Mouse (Mus musculus) T-helper 1 cell (primary cell): ENCODE data around the gene Mknk2.

ENCODE experiments used
- in situ Hi-C: fragments of 300-600 bp; cut with MboI, MseI; formaldehyde crosslinking; loops from one replicate; pipeline ENCODE4 v1.15.1; 2025; ENCODE audit warnings: high pct_unique_total_duplicates

Mknk2 gene

GRCm38 (mm10) chr10:80692249-80693165, 14.6 kb upstream of the Mknk2 start:
- in situ Hi-C loops, result no loop called here

- in situ Hi-C loops, result no loop called here
Observed at GRCm38 (mm10) chr10:80687850-80688249, 9.9 kb upstream of the Mknk2 start.

GRCm38 (mm10) chr10:80686617-80687016, 8.7 kb upstream of the Mknk2 start:
- in situ Hi-C loops, result no loop called here

GRCm38 (mm10) chr10:80684984-80685383, 7.1 kb upstream of the Mknk2 start:
- in situ Hi-C loops, result no loop called here

- in situ Hi-C loops, result no loop called here
Observed at GRCm38 (mm10) chr10:80684214-80684613, 6.3 kb upstream of the Mknk2 start.

- in situ Hi-C loops, result no loop called here
Observed at GRCm38 (mm10) chr10:80683647-80684046, 5.7 kb upstream of the Mknk2 start.

GRCm38 (mm10) chr10:80682003-80682402, 4.1 kb upstream of the Mknk2 start:
- in situ Hi-C loops, result no loop called here

GRCm38 (mm10) chr10:80680260-80680696, 2.4 kb upstream of the Mknk2 start:
- in situ Hi-C loops, result no loop called here

GRCm38 (mm10) chr10:80679556-80680259, 1.8 kb upstream of the Mknk2 start:
- in situ Hi-C loops, result loop anchor here (5.0 kb wide), 1 partner anchor 102 kb away; the partner anchor contains the start of gene Klf16

GRCm38 (mm10) chr10:80678601-80679377, 877 bp upstream of the Mknk2 start:
- in situ Hi-C loops, result loop anchor here (5.0 kb wide), 1 partner anchor 101 kb away; the partner anchor contains the start of gene Klf16

GRCm38 (mm10) chr10:80677128-80677875, 610 bp downstream of the Mknk2 start:
- in situ Hi-C loops, result loop anchor here (5.0 kb wide), 1 partner anchor 100 kb away; the partner anchor contains the start of gene Klf16

GRCm38 (mm10) chr10:80676198-80676928, 1.5 kb downstream of the Mknk2 start:
- in situ Hi-C loops, result loop anchor here (5.0 kb wide), 1 partner anchor 99 kb away; the partner anchor contains the start of gene Klf16

- in situ Hi-C loops, result loop anchor here (5.0 kb wide), 1 partner anchor 98 kb away; the partner anchor contains the start of gene Klf16
Observed at GRCm38 (mm10) chr10:80675405-80676197, 2.3 kb downstream of the Mknk2 start.

GRCm38 (mm10) chr10:80674851-80675404, 3.0 kb downstream of the Mknk2 start:
- in situ Hi-C loops, result loop anchor here (5.0 kb wide), 1 partner anchor 98 kb away; the partner anchor contains the start of gene Klf16

- in situ Hi-C loops, result no loop called here
Observed at GRCm38 (mm10) chr10:80674161-80674711, 3.7 kb downstream of the Mknk2 start.

GRCm38 (mm10) chr10:80673690-80674089, 4.2 kb downstream of the Mknk2 start:
- in situ Hi-C loops, result no loop called here

GRCm38 (mm10) chr10:80671936-80672690, 5.8 kb downstream of the Mknk2 start:
- in situ Hi-C loops, result no loop called here

GRCm38 (mm10) chr10:80671251-80671650, 6.7 kb downstream of the Mknk2 start:
- in situ Hi-C loops, result no loop called here
